Mouse (Mus musculus) kidney, adult 2 months (tissue): ENCODE measurements around the gene Kif19a.

Experiments used
- CTCF ChIP-seq: fragments of 200-500 bp; conservative IDR thresholded peaks from 2 replicates; pipeline ENCODE4 v1.5.1; 2011; ENCODE audit warnings: low read depth, mild to moderate bottlenecking, control low read depth, low read length, moderate library complexity, mixed read lengths; ENCODE audit not compliant: insufficient read depth, insufficient read length
- POLR2A ChIP-seq: fragments of 200-500 bp; IDR thresholded peaks from one replicate; pipeline ENCODE4 v1.6.1; 2011; ENCODE audit warnings: low read depth, low read length, control low read depth

DNA sequence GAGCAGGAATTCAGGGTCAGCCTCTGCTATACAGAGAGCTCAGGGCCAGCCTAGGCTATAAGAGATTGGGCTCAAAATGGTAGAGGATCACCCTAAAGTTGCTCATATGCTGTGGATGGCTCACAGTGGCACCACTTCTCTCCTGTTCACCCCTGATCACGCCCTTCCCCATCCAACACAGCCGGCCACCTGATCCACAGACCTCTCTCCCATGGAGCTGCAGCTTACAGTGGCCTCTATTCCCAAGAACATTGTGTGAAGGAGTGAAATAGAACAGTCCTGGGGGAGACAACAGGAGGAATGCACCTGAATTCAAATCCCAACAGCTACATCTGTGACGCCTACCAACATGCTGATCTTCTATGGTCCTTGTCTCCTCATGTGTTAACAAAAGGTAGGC is 33.4 kb downstream of the Kif19a start, which contains the start of gene Gpr142:
- no peak for TF ChIP-seq CTCF
- no peak for TF ChIP-seq POLR2A
